Mouse (Mus musculus) activated CD4-positive, CD25-positive, alpha-beta regulatory T cell (primary cell): ENCODE results near the gene 4930590J08Rik. TPM values are rescaled to one million over a fixed set of nuclear protein-coding genes. Genes with fewer than 3 reads are reported as not detected.

Experiments used
- polyA plus RNA-seq, 2 experiments: library from polyadenylated mRNA; unstranded; fragments of 100-300 nt; shearing (Covaris generic); gene quantifications; one replicate each; pipeline ENCODE4 v1.2.1; 2017

Gene 4930590J08Rik
- polyA plus RNA-seq, result under 1 TPM; 0.10 to 0.11 TPM

DNA sequence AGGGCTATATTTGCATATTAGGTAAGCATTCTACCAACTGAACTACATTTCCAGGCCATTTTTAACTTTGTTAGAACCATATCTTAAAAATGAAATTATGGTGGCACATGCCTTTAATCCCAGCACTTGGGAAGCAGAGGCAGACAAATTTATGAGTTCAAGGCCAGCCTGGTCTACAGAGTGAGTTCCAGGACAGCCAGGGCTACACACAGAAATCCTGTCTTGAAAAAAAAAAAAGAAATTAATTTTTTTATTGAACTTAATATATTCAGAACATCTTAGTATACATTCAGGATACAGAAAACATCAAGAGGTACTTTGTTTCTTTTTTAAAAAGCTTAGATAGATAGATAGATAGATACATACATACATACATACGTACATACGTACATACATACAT, at the start of gene 4930590J08Rik:
Gene 4930590J08Rik (plus strand): TSS at position 301 of the 400 bp plus-strand sequence.

DNA sequence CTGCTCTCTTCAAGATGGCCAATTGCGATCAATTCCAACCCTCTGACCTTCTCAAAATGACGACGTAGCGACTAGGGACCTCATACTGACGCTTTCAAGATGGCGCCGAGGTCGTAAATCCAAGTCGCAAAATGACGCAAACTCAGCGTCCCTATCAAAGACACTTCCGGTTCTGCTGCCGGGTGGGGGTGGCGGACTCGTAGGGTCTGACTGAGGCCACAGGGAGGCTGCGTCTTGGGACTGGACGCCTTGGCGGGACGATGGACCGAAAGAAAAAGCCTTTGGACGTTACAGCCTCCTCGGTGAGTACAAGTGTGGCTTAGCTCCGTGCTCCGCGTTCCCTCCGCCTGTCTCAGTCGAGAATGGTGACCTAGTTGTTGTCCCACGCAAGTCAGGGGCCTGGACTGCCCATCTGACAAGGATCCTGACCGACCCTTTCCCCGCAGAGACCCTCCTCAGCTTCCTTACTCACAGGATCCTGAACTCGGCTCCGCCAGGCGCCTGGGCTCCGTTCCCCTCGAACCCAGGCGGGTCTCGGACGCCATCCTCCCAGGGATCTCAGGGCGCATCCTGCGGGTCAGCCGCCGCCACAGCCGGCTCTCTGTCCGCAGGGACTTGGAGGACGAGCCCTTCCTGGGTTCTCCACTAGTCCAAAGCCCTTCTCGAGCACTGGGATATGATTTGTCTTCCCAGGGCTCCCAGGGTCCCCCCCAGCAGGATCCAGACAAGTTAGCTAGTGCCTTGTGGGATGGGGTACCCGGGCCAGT, 24.5 kb upstream of the 4930590J08Rik start, which contains the start of gene Ccdc174:
Gene Ccdc174 (plus strand): TSS at position 169 of the 767 bp plus-strand sequence.

GRCm38 (mm10) chr6:91978371-91979300, 76.0 kb downstream of the 4930590J08Rik start, which contains the start of gene Fgd5:
Fgd5 (plus strand) TSS chr6:91978878.

Other genes starting within 250 kb of the 4930590J08Rik start
- gene Slc6a6, start 218.8 kb upstream of the 4930590J08Rik start, polyA plus RNA-seq, result 10 to 100 TPM; 66.8 to 69.0 TPM
- gene Grip2, start 75.6 kb upstream of the 4930590J08Rik start, polyA plus RNA-seq, result under 1 TPM; 0.05 TPM
- gene Ccdc174, start 24.8 kb upstream of the 4930590J08Rik start, polyA plus RNA-seq, result 10 to 100 TPM; 27.7 to 45.0 TPM
- under 1 TPM in 1 of 2 experiments, not detected in 1; 0.17 TPM for gene Fgd5, start 76.1 kb downstream of the 4930590J08Rik start, polyA plus RNA-seq
- gene Nr2c2, start 188.6 kb downstream of the 4930590J08Rik start, polyA plus RNA-seq, result 10 to 100 TPM; 59.8 to 63.2 TPM